Mouse (Mus musculus) liver, postnatal 0 days (tissue): ENCODE data around the gene Erf.

ENCODE experiments used
- CTCF ChIP-seq: sonication (generic); IDR thresholded peaks from 2 replicates; pipeline ENCODE4 v1.5.1; 2016; ENCODE audit warnings: antibody characterized with exemption, low read depth
- EP300 ChIP-seq: IDR thresholded peaks from 2 replicates; pipeline ENCODE4 v1.6.1; 2016; ENCODE audit warnings: antibody characterized with exemption, low read depth, mild to moderate bottlenecking

- no peak for TF ChIP-seq EP300
- TF ChIP-seq CTCF: peak; percentile 16; the same call in 1 of the 2 replicates
These were observed 18.4 kb downstream of the Erf start for GRCm38 (mm10) chr7:25232101-25232648.
